Mouse (Mus musculus) neutrophil, adult 59 days (primary cell): Measurements from ENCODE around the gene Gm8206. TPM values are rescaled to one million over a fixed set of nuclear protein-coding genes. Genes with fewer than 3 reads are reported as not detected.

Experiments used
- total RNA-seq, 2 experiments: library from RNA; stranded (reverse); gene quantifications; 1 replicate in 1 of 2; 2 replicates in 1 of 2; pipeline ENCODE4 v1.2.4; 2023

Gene Gm8206
- not detected for total RNA-seq

GRCm38 (mm10) chr14:6093842-6094241 is at the start of gene Gm8206:
Gene Gm8206, minus strand, starts transcription at chr14:6093942.

GRCm38 (mm10) chr14:6125707-6126106 is 32.0 kb upstream of the Gm8206 start, which contains the start of gene Gm3476:
Gene Gm3476, minus strand, starts transcription at chr14:6125807.

GRCm38 (mm10) chr14:6108272-6108925 is 14.7 kb upstream of the Gm8206 start, which contains the start of gene Gm3468:
Gene Gm3468, minus strand, starts transcription at chr14:6108665.

GRCm38 (mm10) chr14:6058167-6058566 is 35.6 kb downstream of the Gm8206 start, which contains the start of gene Gm6337:
Gene Gm6337, minus strand, starts transcription at chr14:6058267.

GRCm38 (mm10) chr14:5979037-5979436 is 114.7 kb downstream of the Gm8206 start, which contains the start of gene Gm3453:
Gene Gm3453, minus strand, starts transcription at chr14:5979137.

Other genes with a start within 250 kb of the Gm8206 start
- not detected for gene Gm8237, start 213.6 kb downstream of the Gm8206 start, total RNA-seq
- gene Gm3248, start 132.2 kb downstream of the Gm8206 start, total RNA-seq, result not detected
- gene Gm3453, start 114.8 kb downstream of the Gm8206 start, total RNA-seq, result not detected
- gene Gm6337, start 35.7 kb downstream of the Gm8206 start, total RNA-seq, result not detected
- not detected for gene Gm3468, start 14.7 kb upstream of the Gm8206 start, total RNA-seq
- gene Gm3476, start 31.9 kb upstream of the Gm8206 start, total RNA-seq, result not detected
- not detected for gene Gm21560, start 125.3 kb upstream of the Gm8206 start, total RNA-seq
- gene Gm3411, start 193.3 kb upstream of the Gm8206 start, total RNA-seq, result not detected
- gene Gm21103, start 210.9 kb upstream of the Gm8206 start, total RNA-seq, result not detected
- not detected for gene Gm3618, start 249.7 kb upstream of the Gm8206 start, total RNA-seq